ENCODE assay signal across 16 mouse cellular contexts in the genomic region with DNA sequence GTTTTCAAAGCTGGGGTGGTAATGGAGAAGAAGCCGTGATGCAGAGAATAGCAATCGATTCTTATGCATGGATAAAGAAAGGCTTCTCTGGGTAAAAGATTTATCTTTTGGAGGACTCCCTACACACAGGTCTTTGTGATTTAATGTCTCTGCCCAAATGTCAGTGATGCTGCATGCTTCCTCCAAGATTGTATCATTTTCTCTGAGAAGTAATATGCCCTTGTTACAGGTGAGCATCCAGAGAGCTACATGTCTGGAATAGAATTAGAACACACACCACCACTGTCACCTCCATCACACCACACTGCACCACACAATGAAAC.
DNase-seq lines count a peak whose midpoint lies in the region; ATAC-seq and TF ChIP-seq lines count a peak whose summit lies in the region.
"Had no signal": no experiment of that assay in that cellular context is flagged by ENCODE, and none has a peak within 500 bp of the region (broad histone marks: within the 10 kb centered on the region; RNA-seq: fewer than 3 reads in every experiment).

No protein-coding gene starts in this region.

- 17% methylated on average over 2 of the region's 2 CpGs for WGBS in forebrain, embryonic 12.5 days
- 12% methylated on average over 2 of the region's 2 CpGs for WGBS in forebrain, embryonic 13.5 days
- whole genome bisulfite sequencing in hindbrain, embryonic 15.5 days, result 20% methylated on average over 2 of the region's 2 CpGs
- 15% methylated on average over 2 of the region's 2 CpGs for WGBS in midbrain, postnatal 0 days

- no peaks in the 10 kb centered on the region for H3K36me3 ChIP-seq in forebrain, embryonic 12.5 days (replicated peaks)
- no peaks in the 10 kb centered on the region for H3K36me3 ChIP-seq in forebrain, embryonic 13.5 days (ENCODE audit: poor library complexity, severe bottlenecking)
- H3K36me3 ChIP-seq in hindbrain, embryonic 15.5 days, result no peaks in the 10 kb centered on the region
- no peaks in the 10 kb centered on the region for H3K36me3 ChIP-seq in midbrain, postnatal 0 days (ENCODE audit: insufficient read depth, low read length)
- H3K36me3 ChIP-seq: intestine, embryonic 15.5 days had no signal

- H3K9me3 ChIP-seq in forebrain, embryonic 12.5 days, result no peaks in the 10 kb centered on the region
- no peaks in the 10 kb centered on the region for H3K9me3 ChIP-seq in forebrain, embryonic 13.5 days (replicated peaks)
- H3K9me3 ChIP-seq in hindbrain, embryonic 15.5 days, result no peaks in the 10 kb centered on the region
- no peaks in the 10 kb centered on the region for H3K9me3 ChIP-seq in midbrain, postnatal 0 days (ENCODE audit: low read length)
- H3K9me3 ChIP-seq: intestine, embryonic 15.5 days had no signal

- no peak overlapping the region for H3K4me3 ChIP-seq in forebrain, embryonic 12.5 days (replicated peaks)
- no peak overlapping the region for H3K4me3 ChIP-seq in forebrain, embryonic 13.5 days
- no peak overlapping the region for H3K4me3 ChIP-seq in hindbrain, embryonic 15.5 days
- no peak overlapping the region for H3K4me3 ChIP-seq in midbrain, postnatal 0 days (ENCODE audit: low read depth, low read length)
- H3K4me3 ChIP-seq: intestine, embryonic 15.5 days had no signal

- H3K9ac ChIP-seq in forebrain, embryonic 12.5 days, result no peak overlapping the region
- H3K9ac ChIP-seq in forebrain, embryonic 13.5 days, result no peak overlapping the region
- H3K9ac ChIP-seq in hindbrain, embryonic 15.5 days, result no peak overlapping the region
- H3K9ac ChIP-seq in midbrain, postnatal 0 days (replicated peaks; ENCODE audit: low read length, poor library complexity, severe bottlenecking), result 0 out of 2 replicates have a peak overlapping the region, but pooled peaks have one; percentile 9
- H3K9ac ChIP-seq: intestine, embryonic 15.5 days; liver, postnatal 0 days had no signal

- no peak for DNase-seq in midbrain, postnatal 0 days (ENCODE audit: low spot score)
- DNase-seq in thymus, postnatal 25 days, result no peak
- no peak for DNase-seq in right cerebral cortex, postnatal 4 days
- no peak for DNase-seq in heart, postnatal 14 days
- DNase-seq: adrenal gland, postnatal 25 days; cerebellum, adult 18-20 months; cerebellum, postnatal 36 days; gastrocnemius, postnatal 25 days; heart, postnatal 10 days; liver; liver, postnatal 0 days; lung, postnatal 14 days had no signal

- intact Hi-C loops in heart, postnatal 14 days (cut with DNase I), result no loop called here

- H3K27ac ChIP-seq in forebrain, embryonic 12.5 days, result peak overlapping the region; percentile 59
- H3K27ac ChIP-seq in forebrain, embryonic 13.5 days, result peak overlapping the region; percentile 4; the same call in 1 of the 2 replicates
- peak overlapping the region; percentile 52 for H3K27ac ChIP-seq in hindbrain, embryonic 15.5 days (replicated peaks)
- H3K27ac ChIP-seq in midbrain, postnatal 0 days (ENCODE audit: low read depth, low read length), result peak overlapping the region; percentile 21; the same call in 1 of the 2 replicates
- H3K27ac ChIP-seq: intestine, embryonic 15.5 days had no signal

- ATAC-seq in forebrain, embryonic 12.5 days (ENCODE audit: low FRiP score), result peak; percentile 4; the same call in 1 of the 2 replicates
- peak; percentile 31; the same call in 1 of the 2 replicates for ATAC-seq in forebrain, embryonic 13.5 days
- 0 out of 2 replicates have a peak, but pooled peaks have one; percentile 33 for ATAC-seq in hindbrain, embryonic 15.5 days (ENCODE audit: low FRiP score, low read depth)
- no peak for ATAC-seq in midbrain, postnatal 0 days (ENCODE audit: low FRiP score)
- ATAC-seq: intestine, embryonic 15.5 days; liver, postnatal 0 days had no signal

- no peak for TF ChIP-seq CTCF in midbrain, postnatal 0 days (IDR thresholded peaks at IDR 0.05)

- no peak overlapping the region for H3K4me2 ChIP-seq in forebrain, embryonic 12.5 days
- H3K4me2 ChIP-seq in forebrain, embryonic 13.5 days, result peak overlapping the region; percentile 0; the same call in 1 of the 2 replicates
- H3K4me2 ChIP-seq in hindbrain, embryonic 15.5 days, result no peak overlapping the region
- H3K4me2 ChIP-seq in midbrain, postnatal 0 days (ENCODE audit: low read depth, low read length, poor library complexity, severe bottlenecking), result no peak overlapping the region
- H3K4me2 ChIP-seq: intestine, embryonic 15.5 days had no signal

- peaks cover 17% of the 10 kb centered on the region for H3K4me1 ChIP-seq in forebrain, embryonic 12.5 days
- peaks cover 24% of the 10 kb centered on the region for H3K4me1 ChIP-seq in forebrain, embryonic 13.5 days
- peaks cover 13% of the 10 kb centered on the region for H3K4me1 ChIP-seq in hindbrain, embryonic 15.5 days (replicated peaks)
- 0 out of 2 replicates have a peak, but pooled peaks cover 5% of the 10 kb centered on the region for H3K4me1 ChIP-seq in midbrain, postnatal 0 days (ENCODE audit: insufficient read depth, low read length)
- H3K4me1 ChIP-seq: intestine, embryonic 15.5 days had no signal

- H3K27me3 ChIP-seq in forebrain, embryonic 12.5 days, result no peaks in the 10 kb centered on the region; the same call in 1 of the 2 replicates
- H3K27me3 ChIP-seq in forebrain, embryonic 13.5 days, result no peaks in the 10 kb centered on the region
- no peaks in the 10 kb centered on the region for H3K27me3 ChIP-seq in hindbrain, embryonic 15.5 days
- H3K27me3 ChIP-seq in midbrain, postnatal 0 days (ENCODE audit: insufficient read depth, low read length), result no peaks in the 10 kb centered on the region
- H3K27me3 ChIP-seq: intestine, embryonic 15.5 days had no signal

Comparison
In these comparisons a context has a peak if more than half of its experiments do, and no peak if none do; other contexts are left out.
1. H3K27ac ChIP-seq: peak in every context shown above with its lines; median percentile 59 in forebrain, embryonic 12.5 days; 52 in hindbrain, embryonic 15.5 days; 21 in midbrain, postnatal 0 days; 4 in forebrain, embryonic 13.5 days.